Mouse (Mus musculus) kidney, postnatal 14 days (tissue): ENCODE data around the gene Cyb5b.

Experiments used
- DNase-seq: peaks from one replicate; pipeline ENCODE4 v3.0.0; 2022; ENCODE audit warnings: mixed read lengths

Gene Cyb5b

DNA sequence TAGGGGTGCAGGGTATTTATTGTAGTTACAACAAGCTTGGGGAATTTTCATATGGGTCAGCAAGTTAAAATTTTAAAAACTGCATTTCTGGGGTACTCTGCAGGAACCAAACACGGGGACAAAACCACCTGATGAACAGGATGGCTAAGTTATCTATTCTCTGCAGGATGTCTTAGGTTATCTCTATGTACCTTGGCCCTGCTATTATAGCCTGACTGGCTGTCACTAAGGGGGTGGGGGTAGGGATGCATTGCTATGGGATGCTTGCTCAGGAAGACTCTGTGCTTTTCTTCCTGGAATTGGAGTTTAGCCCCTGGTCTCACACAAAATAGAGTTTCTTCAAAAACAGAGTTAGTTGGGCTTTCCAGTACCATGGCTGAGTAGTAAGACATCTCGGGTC lies 83.3 kb downstream of the Cyb5b start:
- no peak for DNase-seq
